Mouse (Mus musculus) layer of hippocampus, postnatal 14 days (tissue): ENCODE results near the gene Olfr1093. TPM values are rescaled to one million over a fixed set of nuclear protein-coding genes. Genes with fewer than 3 reads are reported as not detected.

Experiments
- DNase-seq, 2 experiments: peaks; one replicate each; pipeline ENCODE4 v3.0.0; 2021 to 2022; ENCODE audit warnings: low spot score in 2 of 2, mixed read lengths in 1 of 2
- long read RNA-seq, 2 experiments: library from polyadenylated mRNA; stranded (forward); transcript quantifications; one replicate each; pipeline ENCODE4 v2.0.0; 2021
- total RNA-seq, 2 experiments: library from RNA; stranded (reverse); gene quantifications; 2 replicates each; pipeline ENCODE4 v1.2.3; 2021

Gene Olfr1093
- total RNA-seq, result not detected
- long read RNA-seq, experiment 1, result 0 reads
- long read RNA-seq, experiment 2, result 0 reads

- DNase-seq, result no peak
Measured at GRCm38 (mm10) chr2:86782179-86782578, at the start of gene Olfr1093. Gene Olfr1093 (plus strand): TSS chr2:86782479.

- DNase-seq, result no peak
Measured at GRCm38 (mm10) chr2:86733601-86734000, 48.7 kb upstream of the Olfr1093 start, which contains the start of gene Olfr1089. Gene Olfr1089 (minus strand): TSS chr2:86733701.

- DNase-seq, result no peak
Measured at GRCm38 (mm10) chr2:86758893-86759292, 23.4 kb upstream of the Olfr1093 start, which contains the start of gene Olfr1090. Gene Olfr1090 (minus strand): TSS chr2:86758993.

GRCm38 (mm10) chr2:86761050-86761449, 21.2 kb upstream of the Olfr1093 start:
- DNase-seq, result peak in 1 of 2 experiments; percentile 5

- DNase-seq, result no peak
Measured at GRCm38 (mm10) chr2:86809918-86810317, 27.6 kb downstream of the Olfr1093 start, which contains the start of gene Olfr141. Gene Olfr141 (minus strand): TSS chr2:86810018.

GRCm38 (mm10) chr2:86824363-86824762, 42.1 kb downstream of the Olfr1093 start, which contains the start of gene Olfr1094:
Gene Olfr1094 (plus strand): TSS chr2:86824663.
- DNase-seq, result no peak

Other genes with a start within 250 kb of the Olfr1093 start
- not detected for gene Olfr1079, start 240.0 kb upstream of the Olfr1093 start, total RNA-seq
- gene Olfr1080, start 224.2 kb upstream of the Olfr1093 start, total RNA-seq, result not detected
- not detected for gene Olfr1082, start 183.5 kb upstream of the Olfr1093 start, total RNA-seq
- not detected for gene Olfr1084, start 142.8 kb upstream of the Olfr1093 start, total RNA-seq
- not detected for gene Olfr1085, start 120.5 kb upstream of the Olfr1093 start, total RNA-seq
- gene Olfr1086, start 102.4 kb upstream of the Olfr1093 start, total RNA-seq, result not detected
- gene Olfr1087, start 84.1 kb upstream of the Olfr1093 start, total RNA-seq, result not detected
- gene Olfr1089, start 48.8 kb upstream of the Olfr1093 start, total RNA-seq, result not detected
- not detected for gene Olfr1090, start 23.5 kb upstream of the Olfr1093 start, total RNA-seq
- gene Olfr141, start 27.5 kb downstream of the Olfr1093 start, total RNA-seq, result not detected
- not detected for gene Olfr1094, start 42.2 kb downstream of the Olfr1093 start, total RNA-seq
- not detected for gene Olfr1095, start 69.2 kb downstream of the Olfr1093 start, total RNA-seq
- gene Gm13723, start 92.3 kb downstream of the Olfr1093 start, total RNA-seq, result not detected
- not detected for gene Olfr1097, start 109.7 kb downstream of the Olfr1093 start, total RNA-seq
- not detected for gene Olfr1098, start 142.1 kb downstream of the Olfr1093 start, total RNA-seq
- not detected for gene Olfr1099, start 178.2 kb downstream of the Olfr1093 start, total RNA-seq
- gene Olfr1100, start 197.5 kb downstream of the Olfr1093 start, total RNA-seq, result not detected
- not detected for gene Olfr1101, start 208.7 kb downstream of the Olfr1093 start, total RNA-seq
- gene Olfr1102, start 215.9 kb downstream of the Olfr1093 start, total RNA-seq, result not detected
- not detected for gene Olfr1104, start 244.6 kb downstream of the Olfr1093 start, total RNA-seq